Mouse (Mus musculus): ENCODE data around the gene Cutc. TPM values are rescaled to one million over a fixed set of nuclear protein-coding genes. Genes with fewer than 3 reads are reported as not detected.

Gene Cutc
- polyA plus RNA-seq, 1 experiment from 2014 or later, result 18.5 TPM

DNA sequence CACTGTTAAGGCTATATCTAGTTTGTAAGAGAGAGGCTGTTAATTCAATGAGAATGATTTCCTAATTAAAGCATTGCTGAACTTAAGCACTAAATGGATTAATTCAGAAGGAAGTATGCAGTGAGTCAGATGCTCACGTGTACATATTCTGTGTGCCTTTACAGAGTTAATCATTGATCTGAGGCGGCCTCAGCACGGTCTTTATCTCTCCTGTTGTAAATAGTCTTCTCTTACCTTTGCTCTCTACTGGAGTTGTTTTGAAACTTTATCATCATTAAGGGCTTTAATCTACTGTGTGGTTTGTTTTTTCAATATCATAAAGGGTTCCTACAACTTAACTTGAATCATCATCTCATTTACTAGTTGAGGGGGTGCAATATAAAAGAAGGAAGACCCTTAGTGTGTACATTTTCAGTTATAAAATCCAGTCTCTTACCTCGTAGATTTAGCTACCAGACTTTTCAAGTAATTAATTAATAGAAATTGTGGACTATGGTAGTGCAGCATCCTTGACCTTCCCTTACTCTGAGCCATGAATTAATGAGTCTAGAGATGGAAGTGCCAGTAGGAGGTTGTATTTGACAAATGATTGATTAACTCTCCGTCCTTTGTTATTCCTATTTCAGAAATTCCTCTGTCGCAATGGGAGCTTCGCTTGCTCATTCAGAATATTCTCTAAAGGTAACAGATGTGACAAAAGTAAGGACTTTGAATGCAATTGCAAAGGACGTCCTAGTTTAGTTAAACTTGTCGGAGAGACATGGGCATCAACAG, 14.9 kb downstream of the Cutc start:
- Histone ChIP-seq H3K4me3 (ENCODE audit: low read length) (no peak overlapping the region), H3K27ac (ENCODE audit: low read length) (no peak overlapping the region), H3K4me1 (ENCODE audit: insufficient read depth, low read length) (no peaks in the 10 kb centered on the region), H3K9me3 (ENCODE audit: low read length) (no peaks in the 10 kb centered on the region), H3K36me3 (ENCODE audit: insufficient read depth, low read length) (no peaks in the 10 kb centered on the region), H3K4me2 (replicated peaks; ENCODE audit: low read depth, low read length) (no peak overlapping the region), H3K9ac (replicated peaks; ENCODE audit: low read length) (no peak overlapping the region), H3K27me3 (ENCODE audit: insufficient read depth, low read length) (no peaks in the 10 kb centered on the region)
- peak; percentile 70; the same call in 1 of the 2 replicates for ATAC-seq (ENCODE audit: low FRiP score, low TSS enrichment)
- WGBS, result 68% methylated on average over 9 of the region's 9 CpGs

GRCm38 (mm10) chr19:43769366-43769960, 16.7 kb downstream of the Cutc start:
- H3K4me2 ChIP-seq (replicated peaks; ENCODE audit: low read depth, low read length), result no peak overlapping the region

GRCm38 (mm10) chr19:43770584-43770983, 17.8 kb downstream of the Cutc start:
- Histone ChIP-seq H3K9ac (replicated peaks; ENCODE audit: low read length) (no peak overlapping the region), H3K4me2 (replicated peaks; ENCODE audit: low read depth, low read length) (no peak overlapping the region), H3K4me3 (ENCODE audit: low read length) (no peak overlapping the region), H3K9me3 (ENCODE audit: low read length) (no peaks in the 10 kb centered on the region), H3K27me3 (ENCODE audit: insufficient read depth, low read length) (no peaks in the 10 kb centered on the region), H3K27ac (ENCODE audit: low read length) (no peak overlapping the region), H3K36me3 (ENCODE audit: insufficient read depth, low read length) (no peaks in the 10 kb centered on the region), H3K4me1 (ENCODE audit: insufficient read depth, low read length) (no peaks in the 10 kb centered on the region)
- no peak for ATAC-seq (ENCODE audit: low FRiP score, low TSS enrichment)
- WGBS, result 84% methylated on average over 4 of the region's 4 CpGs

More at GRCm38 (mm10) chr19:43769366-43769960, 16.7 kb downstream of the Cutc start:
- no peak overlapping the region for H3K9ac ChIP-seq (replicated peaks; ENCODE audit: low read length)
- WGBS, result 75% methylated on average over 5 of the region's 5 CpGs
- H3K27me3 ChIP-seq (ENCODE audit: insufficient read depth, low read length), result no peaks in the 10 kb centered on the region
- no peaks in the 10 kb centered on the region for H3K36me3 ChIP-seq (ENCODE audit: insufficient read depth, low read length)
- H3K27ac ChIP-seq (ENCODE audit: low read length), result no peak overlapping the region; the same call in 1 of the 2 replicates
- no peaks in the 10 kb centered on the region for H3K4me1 ChIP-seq (ENCODE audit: insufficient read depth, low read length)
- no peak for ATAC-seq (ENCODE audit: low FRiP score, low TSS enrichment)
- H3K4me3 ChIP-seq (ENCODE audit: low read length), result no peak overlapping the region
- H3K9me3 ChIP-seq (ENCODE audit: low read length), result no peaks in the 10 kb centered on the region

GRCm38 (mm10) chr19:43771499-43771969, 18.7 kb downstream of the Cutc start:
- no peak overlapping the region for H3K4me2 ChIP-seq (replicated peaks; ENCODE audit: low read depth, low read length)
- H3K4me3 ChIP-seq (ENCODE audit: low read length), result no peak overlapping the region
- H3K9me3 ChIP-seq (ENCODE audit: low read length), result no peaks in the 10 kb centered on the region
- no peaks in the 10 kb centered on the region for H3K27me3 ChIP-seq (ENCODE audit: insufficient read depth, low read length)
- WGBS, result 88% methylated on average over 5 of the region's 5 CpGs
- no peak overlapping the region for H3K9ac ChIP-seq (replicated peaks; ENCODE audit: low read length)
- no peaks in the 10 kb centered on the region for H3K4me1 ChIP-seq (ENCODE audit: insufficient read depth, low read length)
- no peak overlapping the region for H3K27ac ChIP-seq (ENCODE audit: low read length)
- no peaks in the 10 kb centered on the region for H3K36me3 ChIP-seq (ENCODE audit: insufficient read depth, low read length)
- no peak for ATAC-seq (ENCODE audit: low FRiP score, low TSS enrichment)

DNA sequence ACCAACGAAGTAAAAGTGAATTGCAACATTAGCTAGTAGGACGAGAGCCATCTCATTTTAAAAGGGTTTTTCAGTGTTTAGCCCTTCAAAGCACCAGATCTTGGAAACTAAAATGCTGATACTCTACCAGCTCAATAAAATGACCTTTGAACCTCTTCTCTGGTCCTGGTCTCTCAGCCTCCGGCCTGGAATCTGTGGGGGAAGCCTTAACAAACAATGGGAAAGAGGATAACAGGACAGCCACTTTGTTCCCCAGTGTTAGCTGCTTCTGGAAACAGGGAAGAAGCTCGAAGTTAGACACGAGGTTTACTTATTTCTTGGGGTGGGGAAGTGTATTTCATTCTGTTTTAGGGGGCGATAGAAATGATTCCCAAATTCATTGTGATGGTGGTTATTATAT, 19.5 kb downstream of the Cutc start:
- H3K4me2 ChIP-seq (replicated peaks; ENCODE audit: low read depth, low read length), result no peak overlapping the region
- H3K4me1 ChIP-seq (ENCODE audit: insufficient read depth, low read length), result no peaks in the 10 kb centered on the region
- no peaks in the 10 kb centered on the region for H3K9me3 ChIP-seq (ENCODE audit: low read length)
- 68% methylated on average over 6 of the region's 6 CpGs for WGBS
- ATAC-seq (ENCODE audit: low FRiP score, low TSS enrichment), result no peak
- no peaks in the 10 kb centered on the region for H3K36me3 ChIP-seq (ENCODE audit: insufficient read depth, low read length)
- no peaks in the 10 kb centered on the region for H3K27me3 ChIP-seq (ENCODE audit: insufficient read depth, low read length)
- H3K4me3 ChIP-seq (ENCODE audit: low read length), result no peak overlapping the region
- no peak overlapping the region for H3K9ac ChIP-seq (replicated peaks; ENCODE audit: low read length)
- no peak overlapping the region for H3K27ac ChIP-seq (ENCODE audit: low read length)

DNA sequence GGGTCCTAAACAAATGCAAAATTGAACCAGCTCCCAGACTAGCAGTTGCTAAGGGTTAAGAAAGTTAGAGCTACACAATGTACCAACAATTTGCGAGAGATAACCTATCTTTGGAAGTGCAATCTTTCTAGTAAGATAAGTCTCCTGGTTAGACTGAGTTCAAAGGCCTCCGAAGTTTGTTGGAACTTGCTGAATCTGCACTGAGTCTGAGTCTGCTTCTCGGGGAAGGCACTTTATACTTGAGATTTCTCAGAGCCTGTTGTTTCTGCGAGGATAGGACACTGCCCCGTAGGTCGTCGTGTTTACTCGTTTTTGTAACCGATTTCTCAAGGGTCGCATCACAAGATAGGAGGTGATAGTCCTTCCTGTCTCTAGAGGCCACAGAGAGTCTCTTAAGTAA, 22.6 kb downstream of the Cutc start:
- Histone ChIP-seq H3K36me3 (ENCODE audit: insufficient read depth, low read length) (no peaks in the 10 kb centered on the region), H3K4me1 (ENCODE audit: insufficient read depth, low read length) (no peaks in the 10 kb centered on the region), H3K4me3 (ENCODE audit: low read length) (no peak overlapping the region), H3K27ac (ENCODE audit: low read length) (no peak overlapping the region), H3K9ac (replicated peaks; ENCODE audit: low read length) (no peak overlapping the region), H3K9me3 (ENCODE audit: low read length) (no peaks in the 10 kb centered on the region), H3K27me3 (ENCODE audit: insufficient read depth, low read length) (no peaks in the 10 kb centered on the region), H3K4me2 (replicated peaks; ENCODE audit: low read depth, low read length) (no peak overlapping the region)
- ATAC-seq (ENCODE audit: low FRiP score, low TSS enrichment), result no peak
- 68% methylated on average over 10 of the region's 10 CpGs for WGBS

- H3K27me3 ChIP-seq (ENCODE audit: insufficient read depth, low read length), result no peaks in the 10 kb centered on the region
- H3K27ac ChIP-seq (ENCODE audit: low read length), result no peak overlapping the region
- no peak for ATAC-seq (ENCODE audit: low FRiP score, low TSS enrichment)
- H3K4me2 ChIP-seq (replicated peaks; ENCODE audit: low read depth, low read length), result no peak overlapping the region
- no peak overlapping the region for H3K4me3 ChIP-seq (ENCODE audit: low read length)
- no peaks in the 10 kb centered on the region for H3K36me3 ChIP-seq (ENCODE audit: insufficient read depth, low read length)
- no peaks in the 10 kb centered on the region for H3K4me1 ChIP-seq (ENCODE audit: insufficient read depth, low read length)
- no peak overlapping the region for H3K9ac ChIP-seq (replicated peaks; ENCODE audit: low read length)
- WGBS, result 73% methylated on average over 4 of the region's 4 CpGs
- no peaks in the 10 kb centered on the region for H3K9me3 ChIP-seq (ENCODE audit: low read length)
Measured at GRCm38 (mm10) chr19:43776561-43776960, 23.8 kb downstream of the Cutc start.

- Histone ChIP-seq H3K4me2 (replicated peaks; ENCODE audit: low read depth, low read length) (no peak overlapping the region), H3K27ac (ENCODE audit: low read length) (no peak overlapping the region), H3K36me3 (ENCODE audit: insufficient read depth, low read length) (no peaks in the 10 kb centered on the region), H3K4me3 (ENCODE audit: low read length) (no peak overlapping the region), H3K27me3 (ENCODE audit: insufficient read depth, low read length) (no peaks in the 10 kb centered on the region), H3K4me1 (ENCODE audit: insufficient read depth, low read length) (no peaks in the 10 kb centered on the region), H3K9me3 (ENCODE audit: low read length) (no peaks in the 10 kb centered on the region), H3K9ac (replicated peaks; ENCODE audit: low read length) (no peak overlapping the region)
- ATAC-seq (ENCODE audit: low FRiP score, low TSS enrichment), result no peak
- 59% methylated on average over 2 of the region's 2 CpGs for whole genome bisulfite sequencing
Measured at GRCm38 (mm10) chr19:43777308-43777707, 24.5 kb downstream of the Cutc start.

GRCm38 (mm10) chr19:43780391-43780790, 27.6 kb downstream of the Cutc start:
- no peak for ATAC-seq (ENCODE audit: low FRiP score, low TSS enrichment)
- Histone ChIP-seq H3K4me3 (ENCODE audit: low read length) (no peak overlapping the region), H3K9ac (replicated peaks; ENCODE audit: low read length) (no peak overlapping the region), H3K27me3 (ENCODE audit: insufficient read depth, low read length) (no peaks in the 10 kb centered on the region), H3K9me3 (ENCODE audit: low read length) (no peaks in the 10 kb centered on the region), H3K27ac (ENCODE audit: low read length) (no peak overlapping the region), H3K4me1 (ENCODE audit: insufficient read depth, low read length) (no peaks in the 10 kb centered on the region), H3K4me2 (replicated peaks; ENCODE audit: low read depth, low read length) (no peak overlapping the region), H3K36me3 (ENCODE audit: insufficient read depth, low read length) (no peaks in the 10 kb centered on the region)
- 84% methylated on average over 5 of the region's 5 CpGs for WGBS

DNA sequence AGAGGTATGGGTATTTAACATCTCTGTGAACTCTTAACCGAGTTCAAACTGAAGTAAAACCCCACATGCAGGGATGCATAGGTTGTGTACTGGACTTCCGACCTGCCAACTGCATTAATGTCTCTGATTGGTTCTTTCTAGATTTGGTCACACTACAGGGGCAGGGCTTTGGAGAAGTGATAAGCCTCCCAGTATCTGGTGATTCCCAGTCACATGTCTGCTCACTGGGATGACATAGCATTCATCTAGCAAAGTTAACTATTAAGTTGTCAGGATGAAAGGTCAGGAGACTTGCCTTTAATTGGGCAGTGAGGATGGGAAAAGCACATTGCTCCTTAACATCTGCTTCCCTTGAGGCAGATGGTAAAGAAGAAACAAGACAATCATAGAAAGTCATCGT, 29.2 kb downstream of the Cutc start, which contains the start of gene Abcc2:
Abcc2 (plus strand) TSS at position 213 of the 400 bp plus-strand sequence.
- Histone ChIP-seq H3K27ac (ENCODE audit: low read length) (no peak within 1 kb of the TSS), H3K4me1 (ENCODE audit: insufficient read depth, low read length) (no peaks in the 10 kb centered on the region), H3K4me2 (replicated peaks; ENCODE audit: low read depth, low read length) (no peak within 1 kb of the TSS), H3K36me3 (ENCODE audit: insufficient read depth, low read length) (no peaks in the 10 kb centered on the region), H3K4me3 (ENCODE audit: low read length) (peak within 1 kb of the TSS; percentile 16; the same call in 1 of the 2 replicates), H3K9ac (replicated peaks; ENCODE audit: low read length) (no peak within 1 kb of the TSS), H3K27me3 (ENCODE audit: insufficient read depth, low read length) (no peaks in the 10 kb centered on the region), H3K9me3 (ENCODE audit: low read length) (no peaks in the 10 kb centered on the region)
- 78% methylated on average over 3 of the region's 3 CpGs for WGBS
- ATAC-seq (ENCODE audit: low FRiP score, low TSS enrichment), result no peak

Data from kidney, embryonic 16.5 days (tissue).